Mouse (Mus musculus) spleen, adult 18-20 months (tissue): ENCODE results near the gene 9830107B12Rik.

Source experiments
- DNase-seq, 2 experiments: peaks; one replicate each; pipeline ENCODE4 v3.0.0; 2022; ENCODE audit warnings: mixed read lengths in 2 of 2

Gene 9830107B12Rik

GRCm38 (mm10) chr17:48094820-48095680, 51.0 kb downstream of the 9830107B12Rik start:
- no peak for DNase-seq

DNA sequence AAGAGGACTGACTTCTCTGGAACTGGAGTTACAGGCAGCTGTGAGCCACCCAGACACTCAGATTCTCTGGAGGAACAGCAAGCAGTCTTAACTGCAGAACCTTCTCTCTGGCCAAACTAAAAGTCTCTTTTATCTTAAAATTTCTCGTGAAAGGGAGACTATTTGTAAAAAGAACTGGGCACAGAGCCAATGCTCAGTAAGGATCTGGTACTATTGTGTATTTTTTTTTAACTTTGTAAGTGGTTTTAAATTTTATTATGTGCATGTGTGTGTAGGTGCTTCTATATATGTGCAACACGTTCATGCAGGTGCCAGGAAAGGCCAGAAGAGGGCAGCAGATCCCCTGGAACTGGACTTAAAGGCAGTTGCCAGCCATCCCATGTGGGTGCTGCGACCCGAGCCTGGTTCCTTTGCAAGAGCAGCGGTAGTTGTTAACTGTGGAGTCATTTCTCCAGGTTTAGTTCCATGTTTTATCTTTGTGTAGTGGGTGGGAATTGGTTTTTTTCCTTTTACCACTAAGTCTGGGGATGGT, 52.7 kb downstream of the 9830107B12Rik start:
- no peak for DNase-seq

DNA sequence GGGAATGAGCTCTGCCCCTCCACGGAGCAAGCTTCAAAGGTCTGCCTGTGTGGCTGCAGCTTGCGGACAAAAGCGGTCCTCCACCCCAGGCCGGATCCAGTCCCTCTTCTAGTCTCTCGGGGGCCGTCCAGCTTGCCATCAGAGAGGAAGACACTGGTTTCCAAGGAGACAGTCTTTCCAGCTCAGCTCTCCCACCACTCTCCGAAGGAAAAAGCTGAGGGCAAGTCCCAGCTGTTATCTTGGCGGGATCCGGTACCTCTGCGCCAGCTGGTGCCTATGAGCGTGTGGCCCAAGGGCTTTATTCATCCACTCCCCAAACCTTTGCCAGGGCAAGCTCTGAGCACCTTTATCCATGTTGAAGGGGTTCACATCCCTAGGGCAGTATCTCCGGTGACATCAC, 55.8 kb downstream of the 9830107B12Rik start:
- DNase-seq, result no peak

- DNase-seq, result no peak
Measured at GRCm38 (mm10) chr17:48089446-48089845, 56.6 kb downstream of the 9830107B12Rik start.

DNA sequence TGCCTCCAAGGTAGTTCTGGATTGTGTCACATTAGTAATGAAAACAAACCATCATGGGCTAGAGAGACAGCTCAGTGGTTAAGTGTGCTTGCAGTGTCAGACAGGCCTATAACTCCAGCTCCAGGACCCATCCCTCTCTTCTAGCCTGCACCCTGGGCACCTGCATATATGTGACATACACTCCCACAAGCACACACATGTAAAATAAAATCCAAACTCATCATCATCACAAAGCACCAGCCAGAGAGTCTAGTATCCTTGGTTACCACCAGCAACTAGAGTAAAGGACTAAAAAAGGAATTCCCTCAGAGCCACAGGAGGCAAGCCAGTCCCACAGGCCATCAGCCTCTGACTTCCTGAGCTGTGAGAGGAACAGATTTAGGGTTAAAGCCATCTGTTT, 57.0 kb downstream of the 9830107B12Rik start, which contains the start of gene 1700067P10Rik:
Gene 1700067P10Rik, plus strand, starts transcription at position 301 of the 400 bp plus-strand sequence.
- no peak for DNase-seq

DNA sequence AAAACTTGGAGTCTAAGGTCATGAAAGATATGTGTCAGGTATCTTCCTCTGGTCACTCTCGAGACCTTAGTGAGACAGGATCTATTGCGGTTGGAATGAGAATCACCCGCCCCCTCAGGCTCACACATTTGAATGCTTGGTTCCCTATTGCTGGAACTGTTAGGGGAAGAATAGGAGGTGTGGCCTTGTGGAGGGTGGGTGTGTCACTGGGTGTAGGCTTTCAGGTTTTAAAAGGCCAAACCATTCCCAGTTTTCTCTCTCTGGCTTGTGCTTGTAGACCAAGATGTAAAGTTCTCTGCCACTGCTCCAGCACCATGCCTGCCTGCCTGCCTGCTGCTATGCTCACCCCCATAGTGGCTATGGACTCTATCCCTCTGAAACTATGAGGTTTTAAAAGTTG, 65.4 kb downstream of the 9830107B12Rik start:
- no peak for DNase-seq
